Mouse (Mus musculus) gastrocnemius, postnatal 4 days (tissue): ENCODE measurements at regions not wholly inside any gene's neighbourhood (a gene's known extent, or its start where the extent isn't known, plus 50 kb on each side); places are given as distances from the start of the nearest gene placed in this dataset.

Experiments used
- DNase-seq, 2 experiments: peaks; one replicate each; pipeline ENCODE4 v3.0.0; 2021 to 2022; ENCODE audit warnings: low spot score in 2 of 2, mixed read lengths in 2 of 2

DNA sequence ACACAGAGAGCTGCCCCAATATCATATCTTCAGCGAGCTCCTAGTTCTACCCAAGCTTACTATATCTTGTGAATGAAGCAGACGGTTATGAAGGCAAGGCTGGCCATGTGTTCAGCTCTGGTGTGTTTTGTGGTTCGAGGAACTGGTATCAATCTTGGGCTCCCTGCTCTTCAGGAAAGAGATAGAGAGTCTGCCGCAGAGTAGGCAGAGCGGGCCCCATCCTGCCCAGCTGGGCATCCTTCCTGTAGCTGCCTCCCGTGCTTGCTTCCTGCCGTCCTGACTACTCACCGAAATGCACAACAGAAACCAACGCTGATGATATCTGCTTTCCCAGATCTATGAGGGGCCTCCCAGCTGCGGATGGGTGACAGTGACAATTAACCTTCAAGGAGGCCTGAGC, 60.3 kb downstream of the Snrpe start:
- DNase-seq, result no peak

DNA sequence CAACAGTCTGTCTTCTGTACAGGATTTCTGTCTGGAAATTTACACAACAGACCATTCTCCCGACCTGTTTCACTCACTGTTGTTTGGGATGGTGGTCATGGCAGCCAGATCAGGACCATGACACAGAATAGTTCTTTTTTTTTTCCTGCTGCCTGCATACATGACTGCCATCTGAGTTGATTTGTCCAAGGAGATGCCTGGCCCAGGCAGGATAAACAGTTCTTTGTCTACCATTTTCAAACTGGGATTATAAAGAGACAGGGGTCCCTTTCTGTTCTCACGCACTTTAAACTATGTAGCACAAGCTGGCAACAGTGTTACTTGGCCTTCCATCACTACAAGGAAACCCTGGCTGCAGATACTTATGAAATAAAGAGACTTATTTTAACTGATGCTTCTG, 61.1 kb downstream of the Snrpe start:
- no peak for DNase-seq

DNA sequence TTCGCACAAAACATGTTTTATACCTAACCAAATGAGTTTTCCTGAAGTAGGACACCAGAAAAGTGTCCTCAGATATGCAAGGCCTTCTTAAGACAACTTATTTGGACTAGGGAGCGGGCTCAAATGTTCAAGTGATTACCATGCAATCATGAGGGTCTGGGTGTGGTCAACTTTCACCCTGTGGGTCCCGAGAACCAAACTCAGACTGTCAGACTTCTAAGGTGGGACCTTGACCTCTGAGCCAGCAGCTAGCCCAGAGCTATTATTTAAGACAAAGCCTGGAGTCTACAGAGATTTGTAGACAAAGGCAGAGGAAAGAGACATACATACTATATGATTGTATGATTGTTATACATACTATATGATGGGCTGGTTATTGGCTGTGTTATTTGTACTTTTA, 62.5 kb downstream of the Snrpe start:
- DNase-seq, result no peak

DNA sequence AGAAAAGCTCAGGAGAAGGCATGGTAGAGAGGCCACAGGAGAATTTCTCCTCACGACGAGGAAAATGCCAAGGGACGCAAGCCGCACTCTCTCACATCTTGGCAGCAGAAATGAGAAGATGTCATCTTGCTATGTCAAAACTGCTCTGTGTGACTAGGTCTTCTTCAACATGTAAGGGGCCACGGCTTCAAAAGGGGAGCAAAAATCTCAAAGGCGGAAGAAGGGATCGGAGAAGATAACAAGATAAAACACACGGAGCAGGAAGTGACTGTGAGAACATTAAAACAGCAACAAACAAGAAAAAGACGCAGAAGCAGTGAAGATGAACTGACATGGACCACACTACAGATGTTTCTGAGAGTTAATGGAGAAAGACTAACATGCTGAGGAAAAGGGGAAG, 65.1 kb downstream of the Snrpe start:
- no peak for DNase-seq

DNA sequence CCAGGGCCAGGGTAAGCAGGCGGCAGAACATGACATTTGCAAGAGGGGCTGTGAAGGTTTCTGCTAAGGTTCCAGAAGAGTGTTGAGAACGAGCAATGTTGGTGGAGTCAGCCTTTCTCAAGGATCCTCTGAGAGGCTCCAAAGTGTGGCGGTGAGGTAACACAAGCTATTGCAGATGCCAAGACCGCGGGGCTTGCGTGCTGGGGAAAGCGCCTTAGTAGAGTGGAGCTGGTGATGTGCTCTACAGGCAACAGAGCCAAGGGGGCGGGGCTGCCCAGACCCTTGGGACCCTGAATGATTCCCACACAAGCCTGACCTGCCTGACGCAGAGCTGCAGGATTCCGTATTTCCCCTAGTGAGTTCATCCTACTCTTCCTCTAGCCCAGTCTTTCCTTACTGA, 66.3 kb downstream of the Snrpe start:
- peak in 1 of 2 experiments; percentile 19 for DNase-seq

DNA sequence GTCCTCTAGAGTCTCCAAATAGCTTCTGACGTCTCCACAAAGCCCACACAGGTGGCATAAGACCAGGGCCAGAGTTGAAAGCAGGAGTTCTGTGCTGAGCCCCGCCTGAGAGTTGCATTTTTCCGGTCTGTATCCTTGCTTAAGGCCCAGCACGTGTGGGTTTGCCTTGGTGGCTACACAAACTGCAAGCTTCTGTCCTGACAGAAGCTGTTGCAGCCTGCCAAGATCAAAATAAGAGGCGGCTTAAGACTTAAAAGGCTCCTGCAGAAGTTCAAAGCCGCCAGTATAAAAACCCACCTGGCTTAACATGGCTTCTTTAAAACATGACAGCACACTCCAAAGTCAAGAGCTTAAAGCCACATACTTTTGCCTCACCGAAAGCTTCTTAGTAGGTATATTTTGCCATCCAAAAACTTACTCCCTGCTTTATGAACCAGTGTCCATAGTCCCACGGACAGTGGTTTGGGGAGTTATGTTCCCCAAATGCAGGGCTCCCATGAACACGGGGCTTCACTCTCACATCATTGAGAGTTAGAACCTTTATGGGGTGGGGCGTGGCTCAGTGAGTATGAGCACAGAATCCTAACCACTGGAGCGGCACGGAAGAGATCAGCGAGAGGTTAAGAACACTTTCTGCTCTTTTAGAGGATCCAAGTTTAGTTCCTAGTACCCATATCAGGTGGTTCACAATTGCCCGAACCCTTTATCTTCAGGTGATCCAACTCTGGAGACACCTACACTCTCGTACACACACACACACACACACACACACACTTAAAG, 67.9 kb downstream of the Snrpe start:
- DNase-seq, result no peak

DNA sequence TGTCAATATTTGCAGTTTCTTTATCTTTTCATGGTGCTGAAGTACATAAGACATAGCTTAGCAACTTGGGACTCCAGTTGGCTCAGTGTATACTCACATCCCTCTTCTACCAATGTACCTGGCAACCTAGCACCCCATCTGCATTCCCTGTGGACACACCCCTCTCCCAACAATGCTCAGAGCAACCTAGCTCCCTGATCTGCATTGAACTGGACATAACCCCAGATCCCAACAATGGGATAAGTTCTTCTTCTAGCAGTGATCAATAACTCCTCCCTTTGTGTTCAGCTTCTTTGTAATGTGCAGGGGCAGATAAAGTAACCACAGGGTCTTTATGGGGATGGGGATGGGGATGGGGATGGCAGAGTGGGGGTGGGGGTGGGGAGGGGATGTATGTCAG, 79.4 kb downstream of the Snrpe start:
- no peak for DNase-seq

DNA sequence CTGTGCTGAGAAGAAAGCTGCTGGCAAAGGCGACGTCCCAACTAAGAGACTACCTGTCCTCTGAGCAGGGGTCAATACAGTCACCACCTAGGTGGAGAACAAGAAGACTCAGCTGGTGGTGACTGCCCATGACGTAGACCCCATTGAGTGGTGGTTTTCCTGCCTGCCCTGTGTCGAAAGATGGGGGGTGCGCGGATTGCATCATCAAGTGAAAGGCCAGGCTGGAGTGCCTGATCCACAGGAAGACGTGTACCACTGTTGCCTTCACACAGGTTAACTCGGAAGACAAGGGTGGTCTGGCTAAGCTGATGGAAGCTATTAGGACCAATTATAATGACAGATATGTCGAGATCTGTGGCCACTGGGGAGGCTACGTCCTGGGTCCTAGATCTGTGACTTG, 80.3 kb downstream of the Snrpe start:
- DNase-seq, result no peak

DNA sequence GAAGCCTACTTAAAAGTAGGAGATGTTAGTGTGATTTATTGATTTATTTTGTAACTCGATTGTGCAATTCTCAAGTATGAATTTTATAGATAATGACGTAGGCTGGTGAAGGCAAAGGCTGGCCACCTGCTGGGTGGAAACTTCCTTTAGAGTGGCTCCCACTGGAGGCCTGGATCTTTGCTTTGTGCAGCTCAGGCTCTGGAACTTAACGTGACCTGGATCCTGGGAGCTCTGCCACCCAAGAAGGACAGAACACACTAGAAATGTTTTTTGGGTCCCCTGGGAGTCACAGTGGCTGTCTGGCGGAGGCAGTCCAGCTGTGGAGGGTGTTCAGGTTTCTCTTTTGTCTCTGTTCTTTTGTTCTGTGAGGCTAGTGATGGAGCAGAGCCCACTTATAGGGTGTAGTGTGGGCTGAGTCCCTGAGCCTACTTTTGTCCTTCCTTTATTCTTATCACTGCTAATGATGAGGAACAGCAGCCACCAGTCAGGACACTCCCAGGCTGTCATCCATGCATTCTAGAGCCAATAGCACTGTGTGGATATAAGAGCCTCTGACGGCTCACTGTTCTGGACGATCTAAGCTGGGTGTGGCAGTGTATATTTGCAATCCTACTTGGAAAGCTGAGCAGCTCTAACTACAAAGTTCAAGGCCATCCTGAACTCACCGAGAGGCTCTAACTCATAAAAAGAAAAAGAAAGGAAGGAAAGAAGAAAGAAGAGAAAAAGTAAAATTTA, 82.3 kb downstream of the Snrpe start:
- no peak for DNase-seq

DNA sequence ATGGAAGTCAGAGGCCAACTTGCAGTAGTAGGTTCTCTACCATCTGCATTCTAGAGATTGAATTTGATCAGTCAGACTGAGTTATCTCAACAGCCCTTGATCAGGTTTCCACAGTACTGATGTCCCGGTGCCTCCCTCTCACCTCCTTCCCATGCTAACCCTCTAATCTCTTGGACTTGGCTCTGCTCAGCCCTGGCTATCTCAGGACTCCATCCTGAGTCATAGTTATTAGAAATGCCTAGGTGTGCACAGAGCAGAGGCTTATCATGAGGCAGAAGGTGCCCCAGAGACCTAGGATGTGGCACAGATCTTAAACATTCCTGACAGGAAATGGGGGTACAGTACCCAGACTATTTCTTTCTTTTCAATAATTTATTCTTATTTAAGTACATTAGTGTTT, 87.3 kb downstream of the Snrpe start:
- DNase-seq, result no peak

DNA sequence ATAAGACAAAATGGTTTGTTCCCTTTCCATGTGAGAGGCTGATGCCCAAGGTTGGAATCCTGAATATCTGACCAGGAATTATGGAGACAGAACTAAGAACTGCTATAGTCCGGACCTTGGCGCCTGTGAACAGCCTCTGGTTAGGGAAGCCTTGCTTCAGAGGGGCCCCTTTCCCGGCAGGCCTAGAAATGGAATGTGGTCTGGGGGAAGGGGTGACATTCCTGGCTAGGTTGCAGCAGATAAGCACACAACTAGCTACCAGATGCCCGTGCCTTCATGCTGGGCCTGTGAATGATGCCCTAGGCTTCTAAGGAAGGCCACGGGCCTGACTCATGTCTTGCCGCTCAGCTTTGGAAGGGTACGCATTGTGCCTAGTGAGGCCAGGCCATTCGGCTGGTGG, 89.4 kb downstream of the Snrpe start:
- no peak for DNase-seq

DNA sequence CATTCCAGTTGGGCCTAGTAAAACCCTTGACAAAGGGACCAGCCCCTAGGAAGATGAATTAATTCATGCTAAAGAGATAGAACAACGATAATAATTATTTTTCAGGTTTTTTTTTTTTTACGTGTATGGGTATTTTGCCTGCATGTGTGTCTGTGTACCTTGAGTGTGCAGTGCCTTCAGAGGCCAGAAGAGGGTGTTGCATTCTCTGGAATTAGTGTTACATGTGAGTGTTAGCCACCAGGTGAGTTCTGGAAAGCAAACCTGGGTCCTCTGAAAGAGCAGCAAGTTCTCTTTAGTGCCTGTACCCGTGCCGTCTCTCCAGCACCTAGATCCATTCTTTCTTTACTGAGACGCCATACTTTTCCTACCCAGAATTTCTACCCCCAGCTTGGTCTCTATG, 92.8 kb upstream of the Sox13 start:
- DNase-seq, result no peak

DNA sequence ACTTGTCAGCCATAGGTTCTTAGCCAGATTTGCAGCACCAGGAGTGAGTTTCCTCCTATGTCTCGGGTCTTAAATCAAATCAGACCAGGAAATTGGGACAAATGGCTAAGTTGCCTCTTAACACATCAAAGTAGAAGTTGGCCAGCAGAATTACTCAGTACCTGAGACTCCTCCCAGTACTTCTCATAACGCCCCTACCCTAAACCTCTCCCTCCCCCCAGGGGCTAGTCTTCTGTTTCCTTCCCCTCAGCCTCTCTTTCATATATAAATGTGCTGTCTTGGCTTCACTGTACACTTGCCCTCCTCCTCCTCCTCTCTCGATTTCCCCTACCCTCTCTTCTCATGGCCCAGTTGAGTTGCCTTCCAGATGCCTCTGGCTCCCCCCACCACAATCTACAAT, 79.9 kb upstream of the Sox13 start:
- no peak for DNase-seq

DNA sequence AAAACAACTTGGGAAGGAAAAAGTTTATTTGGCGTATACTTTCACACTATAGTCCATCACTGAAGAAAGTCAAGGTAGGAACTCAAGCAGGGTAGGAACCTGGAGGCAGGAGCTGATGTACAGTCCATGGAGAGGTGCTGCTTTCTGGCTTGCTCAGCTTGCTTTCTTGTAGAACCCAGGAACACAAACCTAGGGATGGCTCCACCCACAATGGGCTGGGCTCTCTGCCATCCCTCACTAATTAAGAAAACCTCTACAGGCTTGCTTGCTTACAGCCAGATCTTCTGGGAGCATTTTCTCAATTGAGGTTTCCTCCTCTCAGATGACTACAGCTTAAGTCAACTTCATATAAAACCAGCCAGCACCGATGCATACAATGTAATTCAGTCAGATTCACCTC, 79.2 kb upstream of the Sox13 start:
- DNase-seq, result no peak

DNA sequence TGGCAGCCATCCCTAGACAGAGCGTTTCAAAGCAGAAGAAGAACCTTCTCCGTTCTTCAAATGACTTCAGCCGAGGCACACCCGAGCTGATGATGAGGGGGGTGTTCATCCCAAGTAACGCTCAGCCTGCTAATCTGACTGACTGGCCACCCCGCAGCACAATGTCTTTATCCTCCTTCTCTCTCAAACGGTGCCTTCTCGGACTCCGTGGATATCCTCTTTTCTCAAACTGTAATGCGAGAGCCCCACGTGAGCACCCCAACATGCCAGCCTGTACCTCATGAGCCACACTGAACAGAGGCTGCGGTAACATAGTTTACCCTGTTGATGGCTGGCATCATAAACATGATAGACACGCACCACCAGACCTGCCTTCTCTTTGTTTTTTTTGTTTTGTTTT, 76.8 kb upstream of the Sox13 start:
- DNase-seq, result no peak

DNA sequence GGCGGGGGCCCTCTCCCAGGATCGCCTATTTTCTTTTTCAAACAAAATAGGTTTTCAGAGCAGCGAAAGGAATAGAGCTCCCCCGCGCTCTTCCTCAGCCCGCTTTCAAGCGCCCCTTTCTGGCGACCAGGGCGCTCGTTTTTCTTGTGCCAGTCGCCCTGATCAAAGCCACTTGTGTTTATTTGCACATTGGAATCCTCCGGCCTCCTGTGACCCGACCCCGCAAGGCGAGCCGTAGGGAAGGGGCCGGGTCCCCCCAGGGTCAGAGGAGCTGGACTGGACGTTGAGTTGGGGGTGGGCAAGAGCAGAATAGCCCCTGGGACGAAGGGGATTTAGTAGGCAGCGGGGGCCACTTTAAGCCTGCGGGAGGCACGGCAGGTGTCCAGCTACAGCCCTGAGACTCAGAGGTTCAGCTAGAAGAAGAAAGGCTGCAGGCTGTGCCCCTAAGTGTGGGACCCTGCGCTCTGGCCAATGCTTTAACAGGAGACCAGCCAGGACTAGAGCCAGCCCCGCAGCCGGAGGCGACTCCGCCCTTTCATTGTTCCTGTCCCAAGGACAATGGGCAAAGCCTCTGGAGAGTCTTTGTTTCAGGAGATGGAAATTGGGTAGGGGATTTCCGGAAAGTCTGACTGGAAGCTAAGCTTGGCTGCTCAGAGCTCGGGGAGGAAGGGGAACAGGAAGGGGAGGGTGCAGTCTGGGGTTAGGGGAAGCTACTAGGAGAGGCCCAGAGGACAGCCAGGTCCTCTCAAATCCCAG, 69.0 kb upstream of the Sox13 start:
- DNase-seq, result peak in 1 of 2 experiments; percentile 32

DNA sequence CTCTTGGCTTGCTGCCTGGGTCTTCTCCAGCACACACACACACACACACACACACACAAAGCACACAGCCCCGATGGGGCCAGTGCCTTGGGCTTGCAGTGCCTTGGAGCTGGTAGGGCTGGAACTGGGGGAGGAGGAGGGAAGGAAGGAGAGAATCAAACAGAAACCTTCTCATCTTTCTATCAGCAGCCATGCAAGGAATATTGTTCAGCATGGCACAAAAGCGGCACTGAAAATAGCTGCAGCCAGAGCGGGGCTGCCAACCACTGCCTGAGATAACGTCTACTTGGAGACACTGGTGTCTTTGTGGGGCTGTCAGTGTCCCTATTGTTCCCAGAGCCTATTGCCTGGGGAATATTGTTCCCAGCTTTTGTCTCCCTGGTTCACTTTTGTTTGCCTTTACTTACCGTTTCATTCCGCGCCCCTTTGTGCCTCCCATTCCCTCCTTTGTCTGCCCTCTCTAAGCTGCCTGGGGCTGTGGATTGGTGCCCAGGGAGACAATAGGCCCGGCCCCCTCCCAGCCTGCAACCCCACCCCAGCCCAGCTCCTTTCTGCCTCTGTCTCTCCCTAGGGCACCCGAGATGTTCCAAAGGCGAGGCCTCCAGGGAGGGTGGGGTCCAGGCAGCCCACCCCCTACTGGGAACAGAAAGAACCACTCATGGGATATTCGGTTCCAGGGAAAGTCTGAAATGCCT, 68.3 kb upstream of the Sox13 start:
- peak in 1 of 2 experiments; percentile 24 for DNase-seq

DNA sequence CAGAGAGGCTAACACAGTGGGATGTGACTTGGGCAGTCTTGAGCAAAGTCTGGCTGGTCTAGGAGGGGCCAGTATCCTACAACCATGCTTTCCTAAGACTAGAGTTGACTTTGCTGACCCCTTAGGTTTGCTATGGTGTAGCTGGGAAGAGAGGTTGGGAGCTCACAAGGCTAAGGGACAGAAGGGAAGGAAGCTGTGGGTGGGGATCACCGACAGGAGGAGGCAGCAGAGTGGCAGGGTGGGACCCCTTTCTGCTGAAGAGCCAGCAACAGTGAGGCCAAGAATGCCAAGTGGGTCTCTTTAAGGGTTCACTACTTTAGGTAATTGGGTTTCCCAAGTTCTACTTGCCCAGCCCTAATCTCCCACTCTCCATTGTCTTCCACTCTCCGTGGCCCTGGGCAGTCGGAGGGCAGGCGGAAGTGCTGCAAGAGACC, 67.7 kb upstream of the Sox13 start:
- no peak for DNase-seq

DNA sequence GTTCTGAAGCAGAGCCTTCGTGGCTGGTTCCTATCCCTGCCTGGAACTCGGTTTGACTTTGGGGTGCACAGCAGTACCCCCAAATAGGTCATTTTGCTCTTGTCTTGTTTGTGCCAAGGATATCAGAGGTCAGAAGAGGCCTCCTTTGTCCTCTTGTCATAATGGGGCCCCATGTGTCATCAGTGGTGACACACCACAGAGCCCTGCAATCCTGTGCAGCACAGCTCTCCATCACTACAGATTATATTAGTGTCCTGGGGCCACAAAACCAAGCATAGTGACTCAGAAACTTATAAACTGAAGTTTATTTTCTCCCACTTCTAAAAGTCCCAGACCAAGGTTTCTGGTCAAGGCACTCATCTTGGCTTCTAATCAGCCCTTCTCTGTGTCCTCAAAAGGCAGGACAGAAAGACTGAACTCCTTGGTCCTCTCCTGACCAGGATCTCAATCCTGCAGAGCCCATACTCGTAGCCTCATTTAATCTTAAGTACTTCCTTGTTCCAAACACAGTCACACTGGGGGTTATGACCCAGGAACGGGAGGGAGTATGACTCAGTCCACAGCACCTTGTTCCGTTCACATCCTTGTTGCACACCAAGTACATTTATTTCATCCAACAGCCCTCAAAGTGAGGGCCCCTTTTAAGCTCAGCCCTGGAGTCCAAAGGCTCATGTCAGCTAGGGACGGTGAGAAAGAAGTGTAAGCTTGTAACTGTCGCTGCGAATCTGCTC, 63.2 kb upstream of the Sox13 start:
- no peak for DNase-seq

DNA sequence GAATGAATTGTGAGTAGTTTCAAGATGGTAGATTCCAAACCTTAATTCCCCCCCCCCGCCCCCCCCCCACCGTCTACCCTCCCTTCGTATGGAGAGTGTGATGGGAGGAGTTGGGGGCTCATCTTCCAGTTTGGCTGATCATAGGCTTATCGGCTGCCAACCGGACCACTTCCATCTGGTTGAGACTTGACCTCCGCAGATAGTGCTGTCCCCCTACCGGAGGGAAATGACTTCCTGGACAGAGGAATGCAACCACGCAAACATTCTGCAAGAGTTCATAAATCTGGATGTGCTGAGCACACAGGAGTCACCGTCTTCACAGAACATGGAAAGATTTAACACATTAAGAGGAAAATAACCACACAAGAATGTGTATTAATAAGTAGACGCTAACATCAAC, 62.2 kb upstream of the Sox13 start:
- no peak for DNase-seq

DNA sequence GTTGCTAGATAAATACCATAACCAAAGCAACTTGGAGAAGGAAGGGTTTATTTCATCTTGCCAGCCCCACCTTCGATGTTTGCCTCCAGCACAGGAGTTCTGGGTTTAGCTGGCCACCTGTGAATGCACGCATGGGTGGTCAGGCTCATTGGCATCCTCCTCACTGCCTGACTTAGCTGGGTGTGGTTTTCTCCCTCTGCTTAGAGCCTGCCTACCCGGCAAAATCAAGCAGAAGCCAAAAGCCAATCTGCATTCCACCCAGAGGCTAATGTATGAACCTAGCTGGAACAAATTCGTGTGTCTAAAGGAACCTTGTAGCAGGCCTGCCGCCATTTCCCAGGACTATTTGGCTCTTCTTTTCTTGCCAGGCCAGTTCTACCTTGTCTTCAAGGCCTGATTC, 58.7 kb upstream of the Sox13 start:
- DNase-seq, result no peak
